Mouse (Mus musculus) lung, adult 2 months (tissue): ENCODE results near the gene Dusp21.

ENCODE experiments used
- CTCF ChIP-seq: fragments of 200-500 bp; IDR thresholded peaks from 2 replicates; pipeline ENCODE4 v1.5.1; 2011; ENCODE audit warnings: mild to moderate bottlenecking, low read length, control low read depth; ENCODE audit not compliant: insufficient read depth
- POLR2A ChIP-seq: fragments of 200-500 bp; IDR thresholded peaks from 2 replicates; pipeline ENCODE4 v1.6.1; 2011; ENCODE audit warnings: low read depth, mild to moderate bottlenecking, control low read depth, low read length, borderline replicate concordance; ENCODE audit errors: extremely low read depth

GRCm38 (mm10) chrX:18160734-18161442, 15.2 kb downstream of the Dusp21 start:
- TF ChIP-seq CTCF (no peak), POLR2A (no peak)
